Mouse (Mus musculus) kidney, postnatal 4 days (tissue): Measurements from ENCODE around the gene Car6.

Source experiments
- DNase-seq, 2 experiments: peaks; one replicate each; pipeline ENCODE4 v3.0.0; 2021; ENCODE audit warnings: mixed read lengths in 2 of 2

The Car6 gene

DNA sequence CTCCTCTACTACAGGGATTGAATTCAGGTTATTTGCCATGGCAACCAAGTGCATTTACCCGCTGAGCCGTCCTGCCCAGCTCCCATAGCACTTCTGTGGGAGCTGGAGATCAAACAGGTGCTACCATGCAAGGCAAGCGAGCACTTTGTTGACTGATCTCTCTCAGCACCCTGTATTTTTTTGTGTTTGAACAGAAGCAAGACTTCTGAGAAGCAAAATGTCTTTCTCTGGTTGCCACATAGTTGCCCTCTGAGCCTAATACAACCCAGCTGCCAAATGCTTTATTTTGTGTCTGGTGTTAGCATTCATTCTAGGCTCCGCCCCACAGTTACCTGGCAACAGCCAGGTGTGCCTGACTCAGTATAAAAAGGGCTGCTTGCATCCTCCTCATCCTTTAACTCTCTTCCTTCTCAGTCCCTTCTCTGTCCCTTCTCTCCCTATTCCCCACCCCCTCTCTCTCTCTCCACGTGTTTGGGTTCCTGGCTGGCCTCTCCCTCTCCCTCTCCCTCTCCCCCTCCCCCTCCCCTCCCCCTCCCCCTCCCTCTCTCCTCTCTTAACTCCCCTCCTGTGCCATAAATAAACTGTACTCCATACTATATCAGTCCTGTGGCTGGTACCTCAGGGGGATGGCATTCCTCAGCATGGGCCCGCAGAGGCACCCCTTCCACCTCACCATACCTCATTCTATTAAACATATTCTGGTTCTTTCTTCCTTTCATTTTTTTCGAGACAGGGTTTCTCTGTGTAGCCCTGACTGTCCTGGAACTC lies 27.6 kb upstream of the Car6 start:
- no peak for DNase-seq

DNA sequence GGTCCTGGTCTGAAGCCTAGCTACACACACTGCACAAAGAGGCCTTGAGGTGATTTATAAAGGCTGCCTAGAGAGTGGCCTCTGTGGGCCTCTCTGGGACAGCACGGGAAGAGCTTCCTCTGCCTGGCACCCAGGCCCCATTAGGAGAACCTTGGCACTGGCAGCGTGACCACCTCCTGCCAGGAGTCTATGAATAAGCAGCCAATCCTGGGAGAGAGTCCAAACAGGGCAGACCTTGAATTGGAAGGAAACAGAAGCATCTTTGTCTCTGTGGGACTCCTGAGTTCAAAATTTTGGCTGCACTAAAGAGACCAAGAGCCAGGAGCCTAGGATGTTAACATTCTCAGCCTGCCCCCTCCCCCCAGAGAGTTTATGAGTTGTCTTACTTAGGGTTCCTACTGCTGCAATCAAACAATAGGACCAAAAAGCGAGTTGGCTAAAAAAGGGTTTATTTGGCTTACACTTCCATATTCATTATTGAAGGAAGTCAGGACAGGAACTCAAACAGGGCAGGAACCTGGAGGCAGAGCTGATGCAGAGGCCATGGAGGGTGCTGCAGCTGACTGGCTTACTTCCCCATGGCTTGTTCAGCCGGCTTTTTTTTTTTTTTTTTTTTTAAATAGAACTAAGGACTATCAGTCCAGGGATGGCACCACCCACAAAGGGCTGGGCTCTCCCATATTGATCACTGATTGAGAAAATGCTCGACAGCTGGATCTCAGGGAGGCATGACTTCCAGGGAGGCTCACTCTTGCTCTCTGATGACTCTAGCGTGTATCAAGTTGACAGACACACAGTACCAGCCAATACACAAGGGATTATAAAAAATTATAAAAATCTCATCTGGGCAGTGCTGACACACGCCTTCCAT lies 25.9 kb upstream of the Car6 start:
- DNase-seq: no peak

DNA sequence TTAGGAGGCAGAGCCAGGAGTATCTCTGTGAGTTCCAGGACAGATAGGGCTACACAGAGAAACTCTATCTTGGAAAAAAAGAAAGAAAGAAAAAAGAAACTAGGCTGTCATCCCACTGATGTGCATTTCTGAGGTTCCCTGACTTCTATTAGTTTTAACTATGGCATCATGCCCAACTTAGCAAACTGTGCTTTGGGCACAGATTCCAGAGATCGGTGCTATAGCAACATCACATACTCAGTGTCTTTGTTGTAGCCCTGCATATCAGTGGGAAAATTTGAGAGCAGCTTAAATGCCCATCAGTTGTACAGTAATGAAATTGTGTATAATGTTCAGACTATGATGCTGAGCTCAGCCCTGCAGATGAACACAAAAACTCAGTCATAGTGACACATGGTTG lies 24.6 kb upstream of the Car6 start:
- DNase-seq: no peak

DNA sequence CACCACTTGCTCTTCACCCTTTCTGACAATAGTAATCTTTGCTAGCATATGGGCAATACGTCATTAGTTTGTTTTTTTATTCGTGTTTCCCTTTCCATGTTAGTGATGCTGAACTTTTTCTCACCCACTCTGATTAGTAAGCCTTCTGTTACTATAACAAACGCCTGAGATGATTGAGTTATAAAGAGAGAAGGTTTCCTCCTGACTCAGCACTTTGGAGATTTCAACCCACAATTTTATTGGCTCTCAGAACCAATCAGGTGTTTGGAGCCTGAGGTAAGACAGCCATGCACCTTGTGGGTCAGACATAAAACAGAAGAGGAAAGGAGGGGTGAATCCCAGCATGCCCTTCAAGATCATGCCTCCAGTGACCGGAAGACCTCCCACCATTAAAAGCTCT lies 22.7 kb upstream of the Car6 start:
- no peak for DNase-seq

DNA sequence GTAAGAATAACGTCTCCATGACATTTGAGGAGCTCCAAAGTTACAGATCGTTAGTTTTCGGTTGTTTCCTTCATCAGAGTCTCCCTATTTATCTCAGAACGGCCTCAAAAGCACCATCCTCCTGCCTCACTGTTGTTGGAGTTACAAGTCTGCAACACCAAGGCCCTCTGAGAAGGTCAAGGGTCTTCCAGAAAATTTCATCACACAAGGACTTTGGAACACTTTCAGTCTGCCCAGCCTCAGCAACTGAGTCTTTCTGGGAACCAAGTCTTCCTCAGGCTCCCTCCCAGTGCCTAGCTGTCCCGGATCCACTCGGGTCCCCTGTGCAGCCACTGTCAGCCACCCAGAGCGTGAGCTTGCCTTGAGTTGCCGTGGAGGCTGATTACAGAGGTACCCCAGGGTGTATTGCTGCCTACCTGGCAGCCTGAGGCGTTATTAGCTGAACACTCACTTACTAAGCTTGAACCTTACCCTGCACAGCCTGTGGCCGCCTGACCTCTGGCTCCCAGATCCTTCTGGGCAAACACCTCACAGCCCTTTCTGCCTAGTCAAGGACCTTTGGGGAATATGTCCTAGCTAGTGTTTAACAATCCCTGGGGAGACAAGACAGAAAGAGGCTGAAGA lies 20.0 kb upstream of the Car6 start:
- DNase-seq: peak; percentile 21 to 52

DNA sequence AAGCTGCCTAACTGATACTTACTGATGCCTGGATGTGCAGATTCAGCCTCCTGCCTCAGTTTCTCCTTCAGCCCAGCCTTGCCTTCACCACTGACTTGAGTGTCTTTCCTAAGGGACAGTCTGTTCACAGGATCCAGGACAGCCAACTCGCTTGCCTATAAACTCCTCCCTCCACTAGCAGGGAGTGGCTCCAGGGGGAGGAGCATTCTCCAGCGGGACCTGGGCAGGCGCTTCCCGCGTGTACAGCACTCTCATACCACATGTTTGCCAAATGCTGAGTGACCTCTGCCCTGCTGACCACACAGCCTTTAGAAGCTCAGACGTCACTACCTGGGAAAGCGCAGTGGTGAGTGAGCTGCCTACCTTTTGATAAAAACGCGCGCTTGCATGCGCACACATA lies 19.5 kb upstream of the Car6 start:
- DNase-seq: peak; percentile 70 to 83

DNA sequence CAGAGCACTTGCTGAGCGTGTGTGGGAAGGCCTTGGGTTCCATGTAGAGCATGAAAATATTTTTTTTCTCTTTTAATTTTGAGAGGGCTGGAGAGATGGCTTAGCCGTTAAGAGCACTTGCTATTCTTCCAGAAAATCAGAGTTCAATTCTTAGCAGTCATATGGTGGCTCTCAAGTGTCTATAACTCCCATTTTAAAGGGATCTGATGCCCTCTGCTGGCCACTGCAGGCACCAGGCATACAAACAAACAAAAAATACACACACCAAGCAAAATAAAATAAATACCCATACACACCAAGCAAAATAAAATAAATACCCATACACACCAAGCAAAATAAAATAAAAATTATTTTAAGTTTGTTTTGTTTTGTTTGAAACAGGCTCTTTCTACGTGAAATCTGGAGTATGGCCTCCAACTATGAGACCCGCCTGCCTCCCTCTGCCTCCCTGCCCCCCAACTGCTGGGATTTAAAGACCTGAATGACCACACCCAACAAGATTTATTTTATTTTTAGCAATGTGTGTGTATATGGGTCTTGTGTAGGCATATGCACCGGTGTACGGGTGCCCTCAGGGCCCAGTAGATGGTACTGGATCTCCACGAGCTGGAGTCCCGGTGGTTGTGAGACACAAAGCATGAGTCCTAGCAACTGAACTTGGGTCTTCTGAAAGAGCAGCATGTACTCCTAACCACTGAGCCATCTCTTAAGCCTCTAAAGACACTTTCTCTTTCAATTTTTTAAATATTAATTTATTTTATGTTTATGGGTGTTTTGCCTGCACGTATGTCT lies 18.6 kb upstream of the Car6 start:
- peak; percentile 80 to 81 for DNase-seq

DNA sequence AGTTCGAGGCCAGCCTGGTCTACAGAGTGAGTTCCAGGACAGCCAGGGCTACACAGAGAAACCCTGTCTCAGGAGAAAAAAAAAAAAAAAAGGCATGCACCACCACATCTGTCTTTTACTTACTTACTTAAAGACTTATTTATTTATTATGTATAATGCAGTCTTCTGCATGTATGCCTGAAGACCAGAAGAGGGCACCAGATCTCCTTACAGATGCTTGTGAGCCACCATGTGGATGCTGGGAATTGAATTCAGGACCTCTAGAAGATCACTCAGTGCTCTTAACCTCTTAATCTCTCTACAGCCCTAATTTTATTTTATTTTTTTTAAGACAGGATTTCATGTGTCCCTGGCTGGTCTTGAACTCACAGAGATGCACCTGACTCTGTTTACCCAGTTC lies 16.8 kb upstream of the Car6 start:
- DNase-seq: no peak

DNA sequence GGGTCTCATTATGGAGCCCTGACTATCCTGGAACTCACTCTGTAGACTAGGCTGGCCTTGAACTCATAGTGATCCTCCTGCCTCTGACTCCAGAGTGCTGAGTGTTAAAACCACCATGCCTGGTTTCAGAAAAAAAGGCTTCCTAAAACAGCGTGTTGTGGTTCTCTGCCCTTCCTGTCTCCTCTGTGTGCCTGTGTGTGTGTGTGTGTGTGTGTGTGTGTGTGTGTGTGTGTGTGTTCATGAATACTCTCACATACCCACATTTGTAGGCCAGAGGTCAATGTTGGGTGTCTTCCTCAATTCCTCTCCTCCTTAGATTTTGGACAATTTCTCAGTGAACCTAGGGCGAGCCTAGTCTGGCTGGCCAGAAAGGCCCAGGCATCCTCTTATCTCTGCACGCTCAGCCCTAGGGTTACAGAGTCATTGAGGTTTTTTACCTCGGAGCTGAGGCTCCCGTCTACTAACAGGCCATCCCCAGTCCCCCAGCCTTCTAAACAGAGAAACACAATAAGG lies 16.0 kb upstream of the Car6 start:
- no peak for DNase-seq

DNA sequence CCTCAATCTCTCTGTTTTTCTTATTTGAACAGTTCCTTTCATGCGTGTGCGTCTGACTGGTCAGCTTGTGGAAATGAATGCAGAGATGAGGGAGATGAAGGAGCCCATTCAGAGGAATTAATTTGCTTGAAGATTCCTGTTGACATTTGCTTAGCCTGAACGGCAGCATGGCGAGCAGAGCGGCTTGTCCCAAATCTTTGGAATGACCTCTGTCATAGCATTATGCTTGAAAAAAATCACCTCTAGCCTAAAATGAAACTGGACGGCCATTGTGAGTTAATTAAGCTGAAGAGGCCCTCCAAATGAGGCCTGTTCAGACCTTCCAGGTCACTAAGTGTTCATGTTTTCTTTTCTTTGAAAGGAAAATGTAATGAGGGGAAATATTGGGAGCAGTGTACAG lies 15.3 kb upstream of the Car6 start:
- DNase-seq: no peak

DNA sequence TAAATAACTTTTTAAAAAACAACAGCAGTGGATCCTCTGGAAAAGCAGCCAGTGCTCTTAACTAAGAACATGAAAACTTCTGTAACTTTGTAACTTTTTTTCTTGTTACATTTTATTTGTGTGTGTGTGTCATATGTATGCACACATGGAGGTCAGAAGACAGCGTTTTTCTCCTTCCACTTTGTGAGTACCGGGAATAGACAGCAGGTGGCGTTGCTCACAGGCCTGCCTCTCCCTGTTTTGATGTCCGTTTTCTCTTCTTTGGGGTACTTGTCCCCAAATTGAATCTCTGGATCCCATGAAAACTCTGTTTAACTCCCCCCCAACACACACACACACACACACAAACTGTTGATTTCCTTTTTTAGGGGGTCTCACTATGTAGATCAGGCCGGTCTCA lies 12.8 kb upstream of the Car6 start:
- DNase-seq: no peak

DNA sequence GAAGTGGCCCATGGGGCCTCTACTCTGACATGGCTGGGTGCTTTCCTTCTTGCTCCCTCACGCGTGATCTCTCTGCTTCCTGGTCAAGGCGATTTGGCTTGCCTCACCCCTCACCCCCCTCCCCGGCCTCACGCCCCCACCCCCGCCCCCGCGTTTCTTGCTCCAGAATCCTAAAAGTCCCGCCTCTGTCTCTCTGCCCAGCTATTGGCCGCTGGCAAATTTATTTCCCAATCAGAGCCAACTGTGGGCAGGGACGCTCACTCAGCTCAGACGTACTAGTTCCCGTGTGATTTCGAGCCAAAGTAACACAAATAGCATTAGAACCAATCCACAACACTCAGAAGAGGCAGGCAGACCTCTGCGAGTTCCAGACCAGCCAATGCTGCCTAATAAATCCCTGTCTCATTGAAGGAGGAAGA lies 11.4 kb upstream of the Car6 start:
- DNase-seq: peak; percentile 68 to 81

DNA sequence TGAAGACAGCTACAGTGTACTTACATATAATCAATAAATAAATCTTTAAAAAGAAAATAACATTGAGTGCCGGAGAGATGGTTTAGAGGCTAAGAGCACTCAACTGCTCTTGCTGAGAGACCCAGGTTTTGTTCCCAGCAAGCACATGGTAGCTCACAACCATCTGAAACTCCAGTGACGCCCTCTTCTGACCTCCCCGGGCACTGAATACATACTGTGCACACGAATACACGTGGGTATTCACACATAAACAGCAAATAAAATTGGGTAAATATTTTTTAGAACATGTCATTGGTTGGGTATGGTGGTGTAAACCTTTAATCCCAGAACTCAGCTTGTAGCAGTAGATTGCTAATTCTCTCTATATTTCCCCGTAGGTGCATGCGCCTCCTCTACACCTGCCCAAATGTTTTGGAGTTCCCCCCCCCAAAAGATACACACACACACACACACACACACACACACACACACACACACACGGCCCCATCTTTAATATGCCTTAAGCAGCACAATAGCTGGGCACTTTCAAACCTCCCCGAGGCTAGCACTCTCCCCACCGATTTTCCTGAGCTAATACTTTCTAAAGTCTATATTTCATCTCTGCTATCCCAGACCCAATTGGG lies 10.9 kb upstream of the Car6 start:
- DNase-seq: no peak

DNA sequence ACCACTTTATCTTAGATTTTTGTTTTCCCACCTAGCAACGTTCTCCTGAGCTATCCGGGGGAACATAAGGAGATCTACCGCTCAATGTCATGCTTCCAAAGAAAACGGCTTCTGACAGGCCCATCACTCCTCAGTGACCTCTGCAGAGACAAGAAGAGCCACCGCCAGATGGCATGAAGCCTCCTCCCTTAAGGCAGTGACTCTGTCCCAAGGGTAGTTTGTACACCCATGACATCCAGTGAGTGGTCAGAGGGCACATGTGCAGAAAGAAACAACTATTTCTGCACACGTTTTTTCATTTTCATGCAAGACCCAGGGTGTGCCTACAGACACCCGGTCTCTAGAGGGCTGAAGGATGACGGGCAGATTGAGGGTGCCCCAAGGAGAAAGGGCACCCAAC lies 9.2 kb upstream of the Car6 start:
- DNase-seq: no peak

DNA sequence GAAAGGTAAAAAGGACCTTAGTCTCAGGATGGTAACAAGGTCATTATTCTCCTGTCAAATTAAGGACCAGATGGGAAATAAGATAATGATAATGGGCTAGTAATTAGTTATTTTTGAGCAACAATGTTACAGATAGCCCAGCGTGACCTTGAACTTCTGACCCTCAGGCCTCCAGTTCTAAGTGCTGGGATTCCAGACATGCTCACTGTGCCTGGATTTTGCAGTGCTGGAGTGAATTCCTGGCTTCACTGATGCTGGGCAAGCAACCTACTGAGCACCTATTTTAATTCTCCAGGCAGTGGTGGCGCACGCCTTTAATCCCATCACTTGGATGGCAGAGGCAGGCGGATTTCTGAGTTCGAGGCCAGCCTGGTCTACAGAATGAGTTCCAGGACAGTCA lies 8.6 kb upstream of the Car6 start:
- DNase-seq: no peak

DNA sequence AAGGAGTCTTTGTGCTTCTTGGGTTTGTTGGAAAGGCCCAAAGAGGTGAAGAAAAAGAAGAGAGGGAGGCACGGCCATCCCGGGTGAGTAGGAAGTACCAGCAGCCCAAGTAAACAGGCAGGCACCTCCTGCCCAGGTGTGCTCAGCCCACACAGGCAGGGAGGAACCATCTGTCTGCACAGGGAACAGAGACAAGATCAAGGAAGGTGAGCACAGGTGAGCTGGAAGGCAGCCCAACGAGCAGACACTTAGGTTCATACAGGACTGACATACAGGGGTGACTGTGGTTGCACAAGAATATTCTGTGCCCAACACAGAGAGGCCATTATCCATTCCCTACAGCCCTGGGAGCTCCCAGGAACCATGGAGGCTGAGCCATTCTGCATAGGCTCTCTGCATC lies 3.7 kb upstream of the Car6 start:
- DNase-seq: no peak

DNA sequence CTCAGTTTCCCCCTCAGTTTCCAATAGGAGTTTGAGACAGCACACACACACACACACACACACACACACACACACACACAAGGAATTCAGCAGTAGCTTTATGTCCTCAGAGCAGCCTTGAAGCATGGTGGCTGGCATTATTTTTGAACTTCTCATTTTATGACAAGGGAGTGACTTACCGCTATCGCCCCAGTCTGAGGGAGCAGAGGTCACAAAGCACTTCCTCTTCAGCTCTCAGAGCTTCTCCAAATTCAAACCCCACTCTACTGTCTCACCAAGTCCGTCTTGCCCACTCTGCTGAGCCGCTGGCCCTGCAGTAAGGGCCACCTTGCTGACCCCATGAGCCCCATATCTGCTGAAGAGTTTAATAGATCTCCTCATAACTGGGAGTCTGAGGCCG lies 1.6 kb upstream of the Car6 start:
- no peak for DNase-seq

DNA sequence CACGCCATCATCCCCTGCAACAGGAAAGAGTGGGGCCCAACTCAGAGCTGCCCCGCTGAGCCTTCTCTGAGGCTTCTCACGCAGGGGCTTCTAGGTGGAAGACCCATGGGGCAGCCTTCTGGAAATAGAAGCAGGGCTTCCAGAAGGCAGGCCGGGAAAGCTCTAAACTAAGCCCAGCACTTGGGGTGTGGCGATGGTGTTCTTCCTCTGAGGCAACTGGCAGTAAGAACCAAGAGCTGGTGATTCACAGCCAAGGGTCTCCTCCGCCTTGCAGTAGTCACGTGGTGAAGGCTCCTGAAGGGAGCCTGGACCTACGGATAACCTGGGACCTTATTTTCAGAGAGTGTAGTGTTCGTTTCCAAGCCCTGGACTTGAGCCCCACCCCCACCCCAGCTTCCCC lies 2.9 kb downstream of the Car6 start:
- DNase-seq: no peak

DNA sequence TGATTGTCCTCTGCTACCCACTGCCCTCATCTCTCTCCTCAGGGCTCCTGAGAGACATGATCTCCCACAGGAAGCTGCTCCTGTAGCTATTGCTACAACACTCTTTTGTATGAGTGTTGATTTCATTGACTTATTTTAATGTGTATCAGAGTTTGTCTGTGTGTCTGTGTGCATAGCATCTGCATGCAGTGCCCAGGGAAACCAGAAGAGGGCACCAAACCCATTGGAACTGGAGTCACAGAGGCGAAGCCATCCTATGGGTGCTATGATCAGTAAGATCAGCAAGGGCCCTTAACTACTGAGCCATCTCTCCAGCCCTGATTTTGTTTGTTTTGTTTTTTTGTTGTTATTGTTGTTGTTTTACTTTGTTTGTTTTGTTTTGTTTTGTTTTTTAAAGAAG lies 7.2 kb downstream of the Car6 start:
- peak; percentile 77 for DNase-seq

DNA sequence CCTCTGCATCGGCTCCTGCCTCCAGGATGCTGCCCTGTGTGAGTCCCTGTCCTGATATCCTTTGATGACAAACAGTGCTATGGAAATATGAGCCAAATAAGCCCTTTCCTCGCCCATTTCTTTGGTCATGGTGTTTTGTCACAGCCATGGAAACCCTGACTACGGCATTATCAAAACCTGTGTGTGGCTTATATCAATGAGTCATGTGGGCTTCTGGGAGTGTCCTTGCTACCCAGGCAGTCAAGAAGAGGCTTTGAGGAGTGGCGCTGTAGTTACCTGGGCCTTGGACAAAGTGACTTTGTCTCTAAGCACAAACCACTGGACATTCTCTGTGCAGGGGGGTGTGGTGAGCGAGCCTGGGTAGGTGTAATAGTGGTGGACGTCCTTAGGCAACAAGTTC lies 8.9 kb downstream of the Car6 start:
- DNase-seq: no peak

DNA sequence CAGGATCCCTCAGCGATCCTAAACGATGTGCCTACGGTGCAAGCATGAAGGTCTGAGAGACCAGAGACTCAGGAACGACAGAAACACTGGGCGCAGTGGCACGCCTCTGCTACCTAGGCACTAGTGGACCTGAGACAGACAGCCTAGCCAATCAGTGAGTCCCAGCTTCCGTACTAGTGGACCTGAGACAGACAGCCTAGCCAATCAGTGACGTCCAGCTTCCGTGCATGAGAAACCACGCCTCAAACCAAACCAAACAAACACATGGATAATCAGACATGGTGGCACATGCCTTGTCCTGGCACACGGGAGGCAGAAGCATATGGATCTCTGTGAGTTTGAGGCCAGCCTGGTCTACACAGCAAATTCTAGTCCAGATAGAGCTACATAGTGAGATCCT lies 12.9 kb downstream of the Car6 start:
- no peak for DNase-seq

DNA sequence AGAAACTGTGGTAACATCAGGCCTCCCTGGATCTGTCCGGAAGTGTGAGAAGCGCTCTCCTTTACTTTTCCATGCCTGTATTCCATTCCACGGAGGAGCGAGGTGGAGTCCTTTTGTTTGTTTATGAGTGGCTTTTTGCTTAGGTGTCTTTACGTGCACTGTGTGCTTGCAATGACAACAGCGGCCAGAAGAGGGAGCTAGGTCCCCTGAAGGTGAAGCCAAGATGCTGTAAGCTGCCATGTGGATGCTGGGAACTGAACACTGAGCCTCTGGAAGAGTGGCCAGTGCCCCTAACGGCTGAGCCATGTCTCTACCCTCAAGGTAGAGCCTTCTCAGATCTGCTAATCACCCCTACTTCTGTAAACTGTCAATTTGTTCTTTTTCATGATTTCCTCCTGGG lies 19.8 kb downstream of the Car6 start:
- no peak for DNase-seq
